In the genomic region with DNA sequence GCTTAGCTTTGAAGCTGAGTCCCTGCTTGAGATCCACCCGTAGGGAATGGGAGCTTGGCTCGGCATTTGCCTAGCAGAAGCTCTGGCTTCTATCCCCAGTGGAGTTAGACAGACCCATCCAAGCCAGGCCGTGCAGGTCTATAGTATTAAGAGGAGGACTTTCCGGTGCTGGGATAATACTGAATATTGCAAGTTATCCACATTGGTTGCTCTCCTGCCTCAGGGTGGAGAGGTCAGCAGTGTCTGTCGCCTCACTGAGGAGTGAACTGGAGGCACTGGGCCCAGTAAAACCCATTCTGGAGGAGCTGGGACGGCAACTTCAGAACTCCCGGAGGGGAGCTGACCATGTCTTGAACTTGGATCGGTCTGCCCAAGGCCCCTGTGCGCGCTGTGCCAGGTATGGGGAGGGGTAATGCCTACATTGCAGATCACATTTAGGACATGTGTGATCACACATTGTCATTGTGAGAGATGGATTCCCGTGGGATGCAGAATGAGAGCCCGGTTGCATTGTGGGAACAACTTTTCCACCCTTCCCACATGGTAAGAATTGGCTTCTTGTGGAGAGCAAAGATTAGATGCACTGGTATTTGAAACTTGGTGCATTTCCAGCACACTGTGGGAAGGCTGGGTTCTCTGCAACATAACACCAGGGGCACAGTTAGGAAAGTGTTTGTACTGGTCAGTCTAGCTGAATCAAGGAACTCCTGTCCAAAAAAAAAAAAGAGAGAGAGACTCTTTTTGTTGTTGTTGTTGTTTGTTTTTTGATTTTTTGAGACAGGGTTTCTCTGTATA, we compare ENCODE assay signal across 29 mouse cellular contexts. TPM values are rescaled to one million over a fixed set of nuclear protein-coding genes. Genes with fewer than 3 reads are reported as not detected.
DNase-seq lines count a peak whose midpoint lies in the region; ATAC-seq lines count a peak whose summit lies in the region.
"Had no signal": no experiment of that assay in that cellular context is flagged by ENCODE, and none has a peak within 500 bp of the region (broad histone marks: within the 10 kb centered on the region; RNA-seq: fewer than 3 reads in every experiment).

No protein-coding gene starts in this region.

- H3K27ac ChIP-seq in forebrain, embryonic 10.5 days: no peak overlapping the region
- H3K27ac ChIP-seq in forebrain, embryonic 11.5 days (ENCODE audit: low read depth, low read length): no peak overlapping the region
- H3K27ac ChIP-seq in hindbrain, embryonic 10.5 days: 0 out of 2 replicates have a peak overlapping the region, but pooled peaks have one; percentile 35
- no peak overlapping the region for H3K27ac ChIP-seq in hindbrain, embryonic 14.5 days
- H3K27ac ChIP-seq in liver, embryonic 11.5 days (ENCODE audit: low read depth, low read length): no peak overlapping the region
- H3K27ac ChIP-seq: heart, adult 2 months; heart, embryonic 13.5 days; hindbrain, embryonic 13.5 days; kidney, embryonic 15.5 days; layer of hippocampus, adult 2 months; left cerebral cortex, adult 2 months; limb, embryonic 12.5 days had no signal

- H3K9ac ChIP-seq in forebrain, embryonic 11.5 days (ENCODE audit: low read length): no peak overlapping the region
- no peak overlapping the region for H3K9ac ChIP-seq in hindbrain, embryonic 14.5 days
- no peak overlapping the region for H3K9ac ChIP-seq in liver, embryonic 11.5 days (ENCODE audit: low read depth, low read length)
- H3K9ac ChIP-seq: heart, embryonic 13.5 days; hindbrain, embryonic 13.5 days; kidney, embryonic 15.5 days; limb, embryonic 12.5 days; liver, postnatal 0 days had no signal

- 82% methylated on average over 12 of the region's 12 CpGs for WGBS in forebrain, embryonic 10.5 days
- 85% methylated on average over 12 of the region's 12 CpGs for WGBS in forebrain, embryonic 11.5 days
- 83% methylated on average over 12 of the region's 12 CpGs for WGBS in hindbrain, embryonic 10.5 days
- 82% methylated on average over 12 of the region's 12 CpGs for WGBS in hindbrain, embryonic 14.5 days
- WGBS in liver, embryonic 11.5 days: 85% methylated on average over 12 of the region's 12 CpGs

- no peak overlapping the region for H3K4me3 ChIP-seq in forebrain, embryonic 10.5 days
- no peak overlapping the region for H3K4me3 ChIP-seq in forebrain, embryonic 11.5 days (ENCODE audit: low read depth, low read length)
- no peak overlapping the region for H3K4me3 ChIP-seq in hindbrain, embryonic 10.5 days
- no peak overlapping the region for H3K4me3 ChIP-seq in hindbrain, embryonic 14.5 days (replicated peaks; ENCODE audit: low read length)
- H3K4me3 ChIP-seq in liver, embryonic 11.5 days (ENCODE audit: low read depth, low read length): no peak overlapping the region
- H3K4me3 ChIP-seq: heart, adult 2 months; heart, embryonic 13.5 days; hindbrain, embryonic 13.5 days; kidney, embryonic 15.5 days; layer of hippocampus, adult 2 months; left cerebral cortex, adult 2 months; megakaryocyte, embryonic 14.5 days had no signal

- H3K9me3 ChIP-seq in forebrain, embryonic 10.5 days: no peaks in the 10 kb centered on the region
- H3K9me3 ChIP-seq in forebrain, embryonic 11.5 days (ENCODE audit: control insufficient read depth, low read length): no peaks in the 10 kb centered on the region
- no peaks in the 10 kb centered on the region for H3K9me3 ChIP-seq in hindbrain, embryonic 10.5 days
- no peaks in the 10 kb centered on the region for H3K9me3 ChIP-seq in hindbrain, embryonic 14.5 days (ENCODE audit: control insufficient read depth, low read length)
- no peaks in the 10 kb centered on the region for H3K9me3 ChIP-seq in liver, embryonic 11.5 days (ENCODE audit: control insufficient read depth, low read length)
- H3K9me3 ChIP-seq: heart, embryonic 13.5 days; hindbrain, embryonic 13.5 days; kidney, embryonic 15.5 days; limb, embryonic 12.5 days; megakaryocyte, embryonic 14.5 days had no signal

- no peak for ATAC-seq in forebrain, embryonic 11.5 days (replicated peaks; ENCODE audit: low FRiP score)
- ATAC-seq in hindbrain, embryonic 14.5 days (ENCODE audit: low FRiP score): no peak
- ATAC-seq in liver, embryonic 11.5 days (replicated peaks; ENCODE audit: low FRiP score): no peak
- ATAC-seq: activated CD4-positive, CD25-positive, alpha-beta regulatory T cell, adult 4 months; CD4-positive, CD25-positive, alpha-beta regulatory T cell, adult 4 months; forebrain, embryonic 16.5 days; inflammation-experienced regulatory T-cells, adult 6 months; liver, postnatal 0 days had no signal

- peaks cover 32% of the 10 kb centered on the region for H3K4me1 ChIP-seq in forebrain, embryonic 10.5 days
- peaks cover 10% of the 10 kb centered on the region for H3K4me1 ChIP-seq in forebrain, embryonic 11.5 days (replicated peaks; ENCODE audit: control insufficient read depth, insufficient read depth, low read length)
- peaks cover 32% of the 10 kb centered on the region for H3K4me1 ChIP-seq in hindbrain, embryonic 10.5 days (replicated peaks)
- peaks cover 8% of the 10 kb centered on the region; the same call in 1 of the 2 replicates for H3K4me1 ChIP-seq in hindbrain, embryonic 14.5 days (replicated peaks; ENCODE audit: control insufficient read depth, insufficient read depth, low read length)
- H3K4me1 ChIP-seq in liver, embryonic 11.5 days (replicated peaks; ENCODE audit: control insufficient read depth, insufficient read depth, low read length): peaks cover 13% of the 10 kb centered on the region

- peaks cover 31% of the 10 kb centered on the region for H3K27me3 ChIP-seq in forebrain, embryonic 10.5 days (ENCODE audit: poor library complexity, severe bottlenecking)
- H3K27me3 ChIP-seq in forebrain, embryonic 11.5 days (ENCODE audit: control insufficient read depth, insufficient read depth, low read length): peaks cover 13% of the 10 kb centered on the region
- H3K27me3 ChIP-seq in hindbrain, embryonic 10.5 days (ENCODE audit: insufficient read depth, poor library complexity, severe bottlenecking): peaks cover 35% of the 10 kb centered on the region
- peaks cover 29% of the 10 kb centered on the region for H3K27me3 ChIP-seq in hindbrain, embryonic 14.5 days (ENCODE audit: control insufficient read depth, insufficient read depth, low read length)
- H3K27me3 ChIP-seq in liver, embryonic 11.5 days (replicated peaks; ENCODE audit: control insufficient read depth, insufficient read depth, low read length): peaks cover 25% of the 10 kb centered on the region

- peak; percentile 14 for DNase-seq in forebrain, embryonic 10.5 days (ENCODE audit: extremely low spot score, low spot score)
- DNase-seq in forebrain, embryonic 11.5 days (ENCODE audit: low spot score): no peak
- DNase-seq in hindbrain, embryonic 10.5 days (ENCODE audit: low spot score): no peak
- DNase-seq in hindbrain, embryonic 14.5 days (ENCODE audit: low spot score): no peak
- DNase-seq in 3T3-L1 (ENCODE audit: low read depth, low spot score) (peak; percentile 52), adipocyte (ENCODE audit: low spot score) (peak; percentile 74)
- no peak for DNase-seq in lung, postnatal 36 days
- DNase-seq in liver, embryonic 11.5 days (ENCODE audit: low spot score): no peak
- DNase-seq: adrenal gland, adult 8-10 months; gastrocnemius, postnatal 14 days; heart, adult 2 months; kidney, adult 11 months; kidney, postnatal 36 days; lung, postnatal 4 days; midbrain, embryonic 14.5 days; thymus, postnatal 25 days had no signal

- peaks cover 8% of the 10 kb centered on the region for H3K36me3 ChIP-seq in forebrain, embryonic 10.5 days (replicated peaks)
- H3K36me3 ChIP-seq in forebrain, embryonic 11.5 days (ENCODE audit: control insufficient read depth, insufficient read depth, low read length): no peaks in the 10 kb centered on the region
- peaks cover 6% of the 10 kb centered on the region for H3K36me3 ChIP-seq in hindbrain, embryonic 10.5 days
- peaks cover 10% of the 10 kb centered on the region for H3K36me3 ChIP-seq in hindbrain, embryonic 14.5 days (replicated peaks; ENCODE audit: control insufficient read depth, insufficient read depth)
- H3K36me3 ChIP-seq in liver, embryonic 11.5 days (ENCODE audit: control insufficient read depth, insufficient read depth, low read length): no peaks in the 10 kb centered on the region
- H3K36me3 ChIP-seq: heart, embryonic 13.5 days had no signal

- no peak overlapping the region for H3K4me2 ChIP-seq in forebrain, embryonic 11.5 days (ENCODE audit: low read depth, low read length, severe bottlenecking)
- H3K4me2 ChIP-seq in hindbrain, embryonic 14.5 days (replicated peaks): no peak overlapping the region
- H3K4me2 ChIP-seq in liver, embryonic 11.5 days: no peak overlapping the region
- H3K4me2 ChIP-seq: heart, embryonic 13.5 days; hindbrain, embryonic 13.5 days; kidney, embryonic 15.5 days; limb, embryonic 12.5 days had no signal

RNA-seq across cellular contexts. Expression of gene Tsks, which starts 11.3 kb away (rescaled TPM):
- polyA plus RNA-seq in forebrain, embryonic 10.5 days (2016; fragmentation: Nextera tagmentation; extraction: Ambion mirVana): 0.47 TPM in 1 of 2 replicates, not detected in the other
- polyA plus RNA-seq in forebrain, embryonic 11.5 days (2014; fragmentation: Nextera tagmentation; extraction: Ambion mirVana): 0.23 TPM in 1 of 2 replicates, not detected in the other
- polyA plus RNA-seq in hindbrain, embryonic 10.5 days (2016; fragmentation: Nextera tagmentation; extraction: Ambion mirVana): 0.08 TPM in 1 of 2 replicates, not detected in the other
- polyA plus RNA-seq in hindbrain, embryonic 14.5 days (2014; fragmentation: Nextera tagmentation; extraction: Ambion mirVana): 0.14 and 0.33 TPM in 2 replicates
- 0.10 TPM in 1 of 2 replicates, not detected in the other for polyA plus RNA-seq in liver, embryonic 11.5 days (2014; fragmentation: Nextera tagmentation; extraction: Ambion mirVana)
- polyA plus RNA-seq: activated CD4-positive, CD25-positive, alpha-beta regulatory T cell, adult 4 months; CD4-positive, CD25-positive, alpha-beta regulatory T cell, adult 4 months; inflammation-experienced regulatory T-cells, adult 6 months; midbrain, embryonic 14.5 days; small intestine, adult 2 months had no signal

RNA-seq across cellular contexts. Expression of gene Cpt1c, which starts 20.4 kb away (rescaled TPM):
- 19.4 and 20.8 TPM in 2 replicates for polyA plus RNA-seq in forebrain, embryonic 10.5 days (2016; fragmentation: Nextera tagmentation; extraction: Ambion mirVana)
- 26.3 and 27.2 TPM in 2 replicates for polyA plus RNA-seq in forebrain, embryonic 11.5 days (2014; fragmentation: Nextera tagmentation; extraction: Ambion mirVana)
- polyA plus RNA-seq in hindbrain, embryonic 10.5 days (2016; fragmentation: Nextera tagmentation; extraction: Ambion mirVana): 22.4 and 26.8 TPM in 2 replicates
- 53.3 and 53.8 TPM in 2 replicates for polyA plus RNA-seq in hindbrain, embryonic 14.5 days (2014; fragmentation: Nextera tagmentation; extraction: Ambion mirVana)
- 8.2 and 8.5 TPM in 2 replicates for polyA plus RNA-seq in liver, embryonic 11.5 days (2014; fragmentation: Nextera tagmentation; extraction: Ambion mirVana)

RNA-seq across cellular contexts. Expression of gene Ap2a1, which starts 25.0 kb away (rescaled TPM):
- polyA plus RNA-seq in forebrain, embryonic 10.5 days (2016; fragmentation: Nextera tagmentation; extraction: Ambion mirVana): 69.1 and 69.5 TPM in 2 replicates
- 88.8 and 93.4 TPM in 2 replicates for polyA plus RNA-seq in forebrain, embryonic 11.5 days (2014; fragmentation: Nextera tagmentation; extraction: Ambion mirVana)
- 80.7 and 93.1 TPM in 2 replicates for polyA plus RNA-seq in hindbrain, embryonic 10.5 days (2016; fragmentation: Nextera tagmentation; extraction: Ambion mirVana)
- polyA plus RNA-seq in hindbrain, embryonic 14.5 days (2014; fragmentation: Nextera tagmentation; extraction: Ambion mirVana): 123 and 135 TPM in 2 replicates
- 100 and 111 TPM in 2 replicates for polyA plus RNA-seq in liver, embryonic 11.5 days (2014; fragmentation: Nextera tagmentation; extraction: Ambion mirVana)

RNA-seq across cellular contexts. Expression of gene Prmt1, which starts 32.1 kb away (rescaled TPM):
- 909 and 984 TPM in 2 replicates for polyA plus RNA-seq in forebrain, embryonic 10.5 days (2016; fragmentation: Nextera tagmentation; extraction: Ambion mirVana)
- polyA plus RNA-seq in forebrain, embryonic 11.5 days (2014; fragmentation: Nextera tagmentation; extraction: Ambion mirVana): 286 and 301 TPM in 2 replicates
- 843 and 861 TPM in 2 replicates for polyA plus RNA-seq in hindbrain, embryonic 10.5 days (2016; fragmentation: Nextera tagmentation; extraction: Ambion mirVana)
- polyA plus RNA-seq in hindbrain, embryonic 14.5 days (2014; fragmentation: Nextera tagmentation; extraction: Ambion mirVana): 194 and 210 TPM in 2 replicates
- 175 and 186 TPM in 2 replicates for polyA plus RNA-seq in liver, embryonic 11.5 days (2014; fragmentation: Nextera tagmentation; extraction: Ambion mirVana)

RNA-seq across cellular contexts. Expression of gene Irf3, which starts 43.2 kb away (rescaled TPM):
- 70.5 and 76.0 TPM in 2 replicates for polyA plus RNA-seq in forebrain, embryonic 10.5 days (2016; fragmentation: Nextera tagmentation; extraction: Ambion mirVana)
- 75.3 and 86.0 TPM in 2 replicates for polyA plus RNA-seq in forebrain, embryonic 11.5 days (2014; fragmentation: Nextera tagmentation; extraction: Ambion mirVana)
- 76.7 and 78.1 TPM in 2 replicates for polyA plus RNA-seq in hindbrain, embryonic 10.5 days (2016; fragmentation: Nextera tagmentation; extraction: Ambion mirVana)
- polyA plus RNA-seq in hindbrain, embryonic 14.5 days (2014; fragmentation: Nextera tagmentation; extraction: Ambion mirVana): 52.1 and 56.9 TPM in 2 replicates
- 76.2 and 88.4 TPM in 2 replicates for polyA plus RNA-seq in liver, embryonic 11.5 days (2014; fragmentation: Nextera tagmentation; extraction: Ambion mirVana)

Comparison
In these comparisons a context has a peak if more than half of its experiments do, and no peak if none do; other contexts are left out.
1. DNase-seq: peak in forebrain, embryonic 10.5 days (single experiment), 3T3-L1 (single experiment) and adipocyte (single experiment); none in forebrain, embryonic 11.5 days (single experiment), hindbrain, embryonic 10.5 days (single experiment), hindbrain, embryonic 14.5 days (single experiment), lung, postnatal 36 days (single experiment) and liver, embryonic 11.5 days (single experiment).